Mouse (Mus musculus): ENCODE results near the gene Gm43951.
"Not testable (repeated sequence)": the region's sequence is repeated elsewhere in the genome, so short reads cannot be mapped to it uniquely, and the experiment has no call there.

Gm43951 gene

DNA sequence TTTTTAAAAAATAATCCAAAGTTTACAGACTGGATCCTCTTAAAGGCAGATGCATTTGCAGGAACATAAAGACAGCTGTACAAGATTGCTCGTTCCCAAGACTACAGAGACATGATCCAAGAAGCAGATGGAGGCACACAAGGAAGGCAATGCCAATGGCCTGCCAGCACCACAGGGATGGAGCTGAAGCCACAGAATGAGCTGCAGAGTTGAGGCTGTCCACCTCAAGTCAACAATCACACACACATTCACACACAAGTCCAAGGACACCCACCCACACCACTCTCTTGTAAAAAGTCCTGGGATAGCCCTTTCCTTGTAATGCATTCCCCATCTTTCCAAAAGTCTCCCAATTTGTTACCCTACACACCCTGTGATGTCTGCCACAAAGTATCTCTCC lies 3.2 kb downstream of the Gm43951 start:
- DNase-seq (ENCODE audit: low spot score), result no peak

DNA sequence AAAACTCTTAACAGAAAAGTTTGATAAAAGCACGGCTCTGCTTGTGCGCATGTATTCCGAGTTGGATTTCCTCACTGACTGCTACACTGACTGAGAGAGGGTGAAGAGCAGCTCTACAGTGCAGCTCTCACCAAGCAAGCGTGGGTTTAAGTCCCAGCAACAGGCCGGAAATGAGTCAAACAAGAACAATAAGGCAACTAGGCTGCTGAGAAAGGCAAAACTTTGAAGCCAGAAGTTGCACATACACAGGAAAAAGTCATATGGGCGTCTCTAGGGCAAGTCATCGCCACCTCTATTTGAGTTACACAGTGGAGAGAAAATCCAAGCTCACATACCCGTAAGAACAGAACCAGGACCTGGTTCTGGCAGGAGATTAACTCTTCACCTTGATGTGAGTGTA lies 10.1 kb downstream of the Gm43951 start:
- no peak for DNase-seq (ENCODE audit: low spot score)

DNA sequence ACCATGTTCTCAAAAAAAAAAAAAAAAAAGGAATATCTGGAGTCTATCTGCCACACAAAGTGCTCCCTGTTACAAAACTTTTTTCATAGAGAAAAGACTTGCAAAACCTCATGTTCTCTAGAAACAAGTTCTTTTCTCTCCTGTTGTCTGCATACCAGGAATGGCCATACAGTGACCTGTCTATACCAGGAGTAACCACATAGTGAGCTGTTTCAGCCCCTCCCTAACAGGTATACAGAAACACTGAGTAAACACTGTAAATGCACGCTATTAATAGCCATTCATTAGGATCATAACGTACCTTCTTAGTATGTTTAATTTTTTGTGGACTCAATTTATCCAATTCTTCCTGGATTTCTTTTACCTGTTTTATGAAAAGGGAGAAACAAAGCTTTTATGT lies 12.4 kb downstream of the Gm43951 start:
- DNase-seq (ENCODE audit: low spot score), result no peak

DNA sequence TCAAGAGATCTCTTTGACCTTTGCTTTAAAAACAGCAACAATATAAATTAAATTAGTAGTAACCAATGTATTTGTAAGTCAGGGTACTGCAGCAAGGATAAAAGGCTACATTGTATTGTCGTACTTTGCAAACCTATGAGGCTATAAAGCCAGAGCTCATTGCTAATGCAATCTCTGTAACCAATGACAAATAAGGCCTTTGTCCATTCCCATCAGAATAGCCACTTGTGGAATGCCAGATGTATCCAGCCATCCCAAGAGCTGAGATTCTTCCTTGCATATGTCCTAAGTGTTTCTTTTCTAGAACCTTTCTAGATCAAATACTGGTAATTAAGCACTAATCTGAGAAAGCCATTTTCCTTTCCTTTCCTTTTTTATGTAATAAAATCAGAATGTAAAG lies 15.8 kb downstream of the Gm43951 start:
- DNase-seq (ENCODE audit: low spot score), result no peak

DNA sequence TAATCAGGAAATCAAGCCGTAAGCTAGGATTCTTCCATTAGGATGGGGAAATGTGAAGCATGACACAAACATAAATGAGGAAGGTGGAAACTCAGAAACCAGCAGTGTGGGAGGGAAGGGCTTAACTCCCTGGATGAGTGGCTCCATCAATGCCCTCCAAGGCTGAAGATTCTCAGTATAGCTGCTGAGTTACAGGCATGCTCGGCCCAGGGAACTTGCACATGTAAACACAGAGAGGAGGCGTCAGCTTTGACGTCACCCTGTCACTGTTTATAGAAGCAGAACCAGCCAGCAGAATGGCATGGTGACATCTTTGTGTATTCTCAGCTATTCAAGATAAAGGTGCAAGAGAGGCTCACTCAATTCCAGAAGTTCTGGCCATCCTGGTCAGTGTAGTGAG lies 22.4 kb downstream of the Gm43951 start:
- no peak for DNase-seq (ENCODE audit: low spot score)

DNA sequence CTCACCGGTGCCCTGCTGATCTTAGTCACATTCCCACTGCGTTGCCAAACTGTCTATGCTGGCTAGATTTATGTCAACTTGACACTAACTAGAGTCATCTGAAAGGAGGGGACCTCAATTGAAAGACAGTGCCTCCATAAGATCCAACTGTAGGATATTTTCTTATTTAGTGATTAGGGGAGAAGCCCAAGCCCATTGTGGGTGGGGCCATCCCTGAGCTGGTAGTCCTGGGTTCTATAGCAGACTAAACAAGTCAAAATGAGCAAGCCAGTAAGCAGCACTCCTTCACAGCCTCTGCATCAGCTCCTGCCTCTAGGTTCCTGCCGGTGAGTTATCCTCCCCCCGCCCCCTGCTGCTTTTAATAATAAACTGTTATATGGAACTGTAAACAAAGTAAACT lies 25.5 kb downstream of the Gm43951 start:
- DNase-seq (ENCODE audit: low spot score), result no peak

- no peak for DNase-seq (ENCODE audit: low spot score)
Measured at GRCm38 (mm10) chr11:72180556-72180955, 26.1 kb downstream of the Gm43951 start.

GRCm38 (mm10) chr11:72176553-72176952 lies 30.1 kb downstream of the Gm43951 start:
- DNase-seq (ENCODE audit: low spot score), result no peak

DNA sequence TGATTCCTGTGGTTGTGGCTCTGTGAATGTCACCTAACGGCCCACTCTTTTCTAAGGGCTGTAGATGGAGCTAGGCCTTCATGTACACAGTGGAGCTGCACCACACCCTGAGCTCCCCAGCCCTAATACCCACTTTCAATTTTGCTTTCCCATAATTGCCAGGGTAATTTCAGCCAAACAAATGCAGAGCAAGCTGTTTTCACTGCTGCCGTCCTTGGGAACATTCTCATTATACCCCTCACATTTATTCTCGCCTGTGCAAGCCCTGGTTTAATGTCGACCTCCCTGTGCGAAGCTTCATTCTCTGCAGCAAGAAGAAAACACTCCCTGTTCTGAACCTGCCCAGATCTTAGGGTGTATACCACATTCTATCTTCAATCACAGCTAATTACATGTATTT lies 30.7 kb downstream of the Gm43951 start:
- no peak for DNase-seq (ENCODE audit: low spot score)

- no peak for DNase-seq (ENCODE audit: low spot score)
Measured at GRCm38 (mm10) chr11:72174721-72175120, 31.9 kb downstream of the Gm43951 start.

DNA sequence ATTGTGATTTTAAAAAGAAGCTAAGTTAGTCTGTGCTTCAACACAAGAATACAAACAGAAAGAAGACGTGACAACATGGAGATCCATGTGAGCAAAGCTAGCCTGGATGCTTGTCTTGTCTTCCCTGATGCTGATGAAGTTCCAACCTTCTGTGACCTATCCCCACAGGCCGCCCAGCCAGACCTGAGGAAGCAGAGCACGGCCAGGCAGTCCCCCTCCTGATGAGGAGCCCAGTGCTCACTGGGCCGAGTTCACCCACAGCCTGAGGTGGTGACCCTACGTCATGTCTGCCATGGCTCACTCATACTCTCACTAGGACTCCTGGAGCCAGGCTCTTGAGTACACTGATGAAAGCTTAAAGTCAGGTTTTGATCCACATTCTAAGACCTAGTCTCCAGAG lies 33.1 kb downstream of the Gm43951 start:
- no peak for DNase-seq (ENCODE audit: low spot score)

GRCm38 (mm10) chr11:72171906-72172305 lies 34.7 kb downstream of the Gm43951 start:
- not testable (repeated sequence) for DNase-seq (ENCODE audit: low spot score)

DNA sequence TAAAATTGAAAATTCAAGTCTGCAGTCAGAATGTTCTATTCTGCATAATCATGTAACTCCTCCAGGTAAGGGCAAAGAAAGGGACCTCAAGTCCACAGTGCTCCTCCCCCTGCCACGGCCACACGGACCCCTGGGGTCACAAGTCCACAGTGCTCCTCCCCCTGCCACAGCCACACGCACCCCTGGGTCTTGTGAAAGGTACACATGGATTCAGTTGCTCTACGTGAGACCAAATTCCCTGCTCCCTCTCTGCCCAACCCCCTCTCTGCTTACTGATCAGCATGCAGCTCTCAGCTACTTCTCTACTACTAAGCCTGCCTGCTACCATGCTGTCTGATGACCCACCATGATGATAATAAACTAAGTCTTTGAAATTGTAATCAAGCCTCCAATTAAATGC lies 36.8 kb downstream of the Gm43951 start:
- no peak for DNase-seq (ENCODE audit: low spot score)

GRCm38 (mm10) chr11:72163198-72163597 lies 43.4 kb downstream of the Gm43951 start:
- no peak for DNase-seq (ENCODE audit: low spot score)

DNA sequence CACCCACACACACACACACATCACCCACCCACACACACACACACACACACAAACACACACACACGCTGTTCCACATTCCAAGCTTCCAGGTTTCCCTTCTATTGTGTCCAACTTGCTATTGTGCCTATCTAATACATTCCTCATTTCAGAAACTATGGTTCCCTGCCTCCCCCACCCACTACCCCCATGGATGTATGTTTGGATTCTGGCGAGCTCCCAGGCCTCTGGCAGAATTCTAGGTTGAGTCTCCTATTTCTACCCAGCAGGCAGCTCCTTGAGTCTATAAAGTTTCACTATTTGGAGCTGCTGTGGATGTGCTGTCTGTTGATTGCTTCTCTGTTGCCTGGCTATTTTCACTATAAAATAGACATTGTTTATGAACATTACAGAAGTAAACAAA lies 50.0 kb downstream of the Gm43951 start:
- DNase-seq (ENCODE audit: low spot score), result no peak

GRCm38 (mm10) chr11:72155981-72156428 lies 50.6 kb downstream of the Gm43951 start:
- DNase-seq (ENCODE audit: low spot score), result no peak

DNA sequence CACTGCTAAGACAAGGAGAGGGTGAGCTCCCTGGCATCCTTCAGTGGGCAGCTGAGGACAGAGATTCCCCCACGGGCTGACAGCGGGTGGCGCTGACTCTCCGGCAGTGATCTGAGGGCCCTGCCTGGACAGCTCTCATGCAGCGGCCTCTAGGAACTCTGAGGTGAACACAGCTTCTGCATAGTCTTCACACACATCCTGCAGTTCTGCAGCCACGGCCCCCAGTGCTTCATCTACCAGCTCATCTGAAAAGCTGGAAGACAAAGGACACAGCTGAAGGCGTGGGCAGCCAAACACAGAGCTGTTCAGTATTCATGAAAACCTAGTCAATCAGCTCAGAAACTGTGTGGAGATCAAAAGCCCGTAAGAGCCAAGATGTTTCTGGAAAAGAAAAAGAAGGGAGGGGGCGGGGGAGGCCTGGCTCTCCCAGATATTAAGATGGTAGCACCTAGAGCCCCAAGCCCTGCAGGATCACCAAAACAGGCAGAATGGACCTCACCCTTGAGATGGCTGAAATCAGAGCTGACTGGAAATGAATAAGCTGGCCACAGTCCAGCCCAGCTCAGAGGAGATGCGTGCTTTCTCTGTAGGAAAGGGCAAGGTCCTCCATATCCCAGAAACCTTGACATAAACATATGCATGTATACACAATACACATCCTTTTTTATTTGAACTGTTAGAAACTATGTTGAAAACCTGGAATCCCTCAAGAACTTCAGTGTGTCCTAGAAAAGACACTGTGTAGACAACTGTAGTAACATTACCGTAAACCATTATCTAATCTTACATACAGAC lies 51.3 kb downstream of the Gm43951 start:
- no peak for DNase-seq (ENCODE audit: low spot score)
